Mouse (Mus musculus): ENCODE data around the gene Nsf. TPM values are rescaled to one million over a fixed set of nuclear protein-coding genes. Genes with fewer than 3 reads are reported as not detected.

Nsf gene
- total RNA-seq (2012; rRNA removed) (37.9 and 43.4 TPM in 2 replicates), polyA plus RNA-seq (2012; ENCODE audit: insufficient read depth in 1 of 2, insufficient read length in 2 of 2, low read depth in 1 of 2, low replicate concordance in 2 of 2, missing spikeins in 1 of 2) (10 to 100 TPM in 1 of 2 experiments, not detected in 1; 40.2 TPM)

- H3K4me1 ChIP-seq (ENCODE audit: control insufficient read depth in 1 of 2, insufficient read depth in 2 of 2, low read length in 2 of 2) = peaks cover 8 to 20% of the 10 kb centered on the region in 2 experiments
- peaks cover 0 to 21% of the 10 kb centered on the region in 2 experiments; a peak in 3 of 4 replicates for H3K36me3 ChIP-seq (ENCODE audit: control insufficient read depth in 1 of 2, insufficient read depth in 2 of 2, low read length in 2 of 2)
- DNase-seq (ENCODE audit: low read depth, low spot score) = peak; percentile 89
- peaks cover 33% of the 10 kb centered on the region for H3K79me2 ChIP-seq (ENCODE audit: control insufficient read depth, insufficient read depth, low read length, poor library complexity)
- H3K27me3 ChIP-seq (ENCODE audit: control insufficient read depth in 1 of 2, insufficient read depth in 2 of 2, low read length in 2 of 2) = no peaks in the 10 kb centered on the region
- H3K9me3 ChIP-seq (replicated peaks; ENCODE audit: insufficient read depth, low read length) = no peaks in the 10 kb centered on the region
- H3K27ac ChIP-seq (ENCODE audit: control insufficient read depth, low read depth, low read length) = peak within 1 kb of the TSS; percentile 69
- peak within 1 kb of the TSS; percentile 98 for H3K4me3 ChIP-seq (ENCODE audit: control insufficient read depth in 1 of 2, insufficient read depth in 1 of 2, low read depth in 2 of 2, low read length in 2 of 2)
- peak within 1 kb of the TSS; percentile 97 for H3K9ac ChIP-seq (ENCODE audit: control insufficient read depth, low read depth, low read length, poor library complexity, severe bottlenecking)
- no peak for TF ChIP-seq POLR2AphosphoS5 (IDR thresholded peaks at IDR 0.05; ENCODE audit: borderline replicate concordance, low read depth, low read length)
- no peak for TF ChIP-seq CTCF (IDR thresholded peaks at IDR 0.05 in 2 of 3, conservative IDR thresholded peaks at IDR 0.05 in 1 of 3; ENCODE audit: control insufficient read depth in 1 of 3, insufficient read depth in 1 of 3, low read depth in 2 of 3, low read length in 3 of 3, poor library complexity in 1 of 3, severe bottlenecking in 1 of 3)
- no peak for TF ChIP-seq MAFK (IDR thresholded peaks at IDR 0.05; ENCODE audit: borderline replicate concordance, low read depth, low read length)
- no peak for TF ChIP-seq GATA1 (IDR thresholded peaks at IDR 0.05; ENCODE audit: low read depth, low read length)
- peak; percentile 79 for TF ChIP-seq ZMIZ1 (IDR thresholded peaks at IDR 0.05; ENCODE audit: low read depth, low read length)
- no peak for TF ChIP-seq TAL1 (IDR thresholded peaks at IDR 0.05; ENCODE audit: low read length)
- 0 out of 2 replicates have a peak, but pooled peaks have one; percentile 18 for TF ChIP-seq MXI1 (IDR thresholded peaks at IDR 0.05; ENCODE audit: low read depth, low read length)
- peak; percentile 91 for TF ChIP-seq POLR2AphosphoS2 (IDR thresholded peaks at IDR 0.05; ENCODE audit: low read length)
- TF ChIP-seq E2F4 (IDR thresholded peaks at IDR 0.05; ENCODE audit: borderline replicate concordance, low read depth, low read length) = no peak
- TF ChIP-seq CHD2 (IDR thresholded peaks at IDR 0.05; ENCODE audit: low read length) = no peak
- TF ChIP-seq CHD1 (IDR thresholded peaks at IDR 0.05; ENCODE audit: low read depth, low read length) = 0 out of 2 replicates have a peak, but pooled peaks have one; percentile 38
- TF ChIP-seq RCOR1 (IDR thresholded peaks at IDR 0.05; ENCODE audit: low read depth, low read length) = peak; percentile 31; the same call in 1 of the 2 replicates
- TF ChIP-seq ZNF384 (IDR thresholded peaks at IDR 0.05; ENCODE audit: low read depth, low read length) = no peak
- TF ChIP-seq ZKSCAN1 (IDR thresholded peaks at IDR 0.05; ENCODE audit: low read depth, low read length) = no peak
- TF ChIP-seq UBTF (IDR thresholded peaks at IDR 0.05; ENCODE audit: borderline replicate concordance, insufficient read depth, low read depth, low read length) = no peak
- TF ChIP-seq MYB (IDR thresholded peaks at IDR 0.05; ENCODE audit: low read depth, low read length) = no peak
- TF ChIP-seq JUND (IDR thresholded peaks at IDR 0.05; ENCODE audit: low read depth, low read length) = no peak
- 0 out of 2 replicates have a peak, but pooled peaks have one; percentile 7 for TF ChIP-seq TCF12 (IDR thresholded peaks at IDR 0.05; ENCODE audit: low read depth, low read length)
- peak; percentile 86 for TF ChIP-seq MAX (IDR thresholded peaks at IDR 0.05; ENCODE audit: low read length)
- 0 out of 2 replicates have a peak, but pooled peaks have one; percentile 39 for TF ChIP-seq BHLHE40 (IDR thresholded peaks at IDR 0.05; ENCODE audit: borderline replicate concordance, low read depth, low read length)
- TF ChIP-seq ETS1 (IDR thresholded peaks at IDR 0.05; ENCODE audit: low read depth, low read length) = no peak
- TF ChIP-seq MYC (IDR thresholded peaks at IDR 0.05; ENCODE audit: low read depth, low read length) = peak; percentile 78
- no peak for TF ChIP-seq MAZ (IDR thresholded peaks at IDR 0.05; ENCODE audit: low read depth, low read length)
- peak; percentile 12; the same call in 1 of the 2 replicates for TF ChIP-seq ELF1 (IDR thresholded peaks at IDR 0.05; ENCODE audit: low read depth, low read length)
- TF ChIP-seq NELFE (IDR thresholded peaks at IDR 0.05; ENCODE audit: low read depth, low read length) = peak; percentile 93
- TF ChIP-seq RAD21 (IDR thresholded peaks at IDR 0.05; ENCODE audit: low read depth, low read length) = no peak
- peak; percentile 85 to 97 for TF ChIP-seq POLR2A (IDR thresholded peaks at IDR 0.05; ENCODE audit: control insufficient read depth in 1 of 2, insufficient read depth in 1 of 2, low read depth in 1 of 2, low read length in 2 of 2, poor library complexity in 1 of 2)
- 0 out of 4 replicates have a peak, but pooled peaks of 1 of the 2 experiments have one; percentile 3 for TF ChIP-seq EP300 (IDR thresholded peaks at IDR 0.05; ENCODE audit: low read depth in 1 of 2, low read length in 2 of 2)
- TF ChIP-seq NRF1 (IDR thresholded peaks at IDR 0.05; ENCODE audit: insufficient read depth, low read depth, low read length, poor library complexity, severe bottlenecking) = peak; percentile 76
- TF ChIP-seq ZC3H11A (IDR thresholded peaks at IDR 0.05; ENCODE audit: low read depth, low read length) = no peak
- no peak for TF ChIP-seq SIN3A (IDR thresholded peaks at IDR 0.05; ENCODE audit: low read length)
- TF ChIP-seq HCFC1 (IDR thresholded peaks at IDR 0.05; ENCODE audit: low read depth, low read length) = peak; percentile 65; the same call in 1 of the 2 replicates
- TF ChIP-seq USF2 (IDR thresholded peaks at IDR 0.05; ENCODE audit: borderline replicate concordance in 1 of 2, insufficient read depth in 1 of 2, low read depth in 1 of 2, low read length in 2 of 2) = no peak
- TF ChIP-seq KAT2A (conservative IDR thresholded peaks at IDR 0.05; ENCODE audit: low read depth, low read length) = no peak; the same call in 1 of the 2 replicates
- TF ChIP-seq TBP (IDR thresholded peaks at IDR 0.05; ENCODE audit: low read depth, low read length) = no peak
- no peak for TF ChIP-seq GABPA (IDR thresholded peaks at IDR 0.05; ENCODE audit: low read depth, low read length)
- peak; percentile 7; the same call in 1 of the 2 replicates for TF ChIP-seq SMC3 (IDR thresholded peaks at IDR 0.05; ENCODE audit: low read depth, low read length)
Measured at GRCm38 (mm10) chr11:103953896-103954292, at the start of gene Nsf. Nsf (minus strand) TSS chr11:103954056.
